Mouse (Mus musculus) yolk sac, embryonic 10.5 days (tissue): Measurements from ENCODE around the gene Lasp1.
"Not testable (repeated sequence)": the region's sequence is repeated elsewhere in the genome, so short reads cannot be mapped to it uniquely, and the experiment has no call there.

Experiments
- DNase-seq: peaks from one replicate; pipeline ENCODE4 v3.0.0-alpha.2; 2017; ENCODE audit warnings: low spot score

Lasp1 gene

GRCm38 (mm10) chr11:97829365-97829764, 30.6 kb downstream of the Lasp1 start:
- DNase-seq: no peak

DNA sequence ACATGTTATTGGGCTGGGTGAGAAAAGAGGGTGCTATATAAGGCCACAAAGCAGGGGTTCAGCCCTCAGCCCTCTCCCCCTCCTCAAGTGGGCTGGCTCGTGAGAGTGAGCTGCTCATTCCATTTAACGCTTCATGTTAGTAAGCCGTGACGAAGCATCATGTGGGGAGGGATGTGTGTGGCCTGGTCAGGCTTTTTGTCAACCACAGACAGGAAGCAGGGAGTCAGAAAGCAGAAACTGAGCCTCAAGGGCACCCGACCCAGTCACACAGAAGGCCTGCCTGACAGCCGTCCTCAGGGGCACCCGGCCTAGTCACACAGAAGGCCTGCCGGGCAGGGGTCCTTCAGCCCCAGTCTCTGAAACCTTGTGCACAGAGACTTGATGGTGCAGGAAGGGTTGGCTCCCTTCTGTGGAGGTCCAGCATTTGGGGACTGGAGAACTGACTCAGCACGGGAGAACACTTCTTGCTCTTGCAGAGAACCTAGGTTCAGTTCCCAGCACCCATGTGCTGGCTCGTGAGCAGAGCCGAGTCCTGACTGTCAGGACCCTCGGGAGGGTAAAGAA, 31.2 kb downstream of the Lasp1 start:
- no peak for DNase-seq

DNA sequence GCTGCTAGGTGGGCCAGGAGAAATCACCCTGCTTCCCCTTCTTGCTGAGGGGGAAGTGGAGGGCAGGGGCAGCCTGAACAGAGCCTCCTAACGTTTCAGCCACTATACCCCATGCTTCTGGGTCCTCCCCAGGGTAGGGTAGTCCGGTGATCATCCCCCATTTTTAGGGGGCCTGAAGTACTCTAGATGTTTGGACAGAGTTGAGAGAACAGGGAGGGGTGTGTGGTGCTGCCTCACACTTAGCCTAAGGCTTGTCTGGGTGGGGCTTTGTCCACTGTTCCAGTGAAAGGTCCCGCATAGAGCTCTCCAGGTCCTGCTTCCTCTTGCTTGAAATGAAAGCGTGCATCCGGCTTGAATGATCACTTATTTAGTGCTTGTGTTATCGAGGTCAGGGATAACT, 31.7 kb downstream of the Lasp1 start:
- peak; percentile 20 for DNase-seq

DNA sequence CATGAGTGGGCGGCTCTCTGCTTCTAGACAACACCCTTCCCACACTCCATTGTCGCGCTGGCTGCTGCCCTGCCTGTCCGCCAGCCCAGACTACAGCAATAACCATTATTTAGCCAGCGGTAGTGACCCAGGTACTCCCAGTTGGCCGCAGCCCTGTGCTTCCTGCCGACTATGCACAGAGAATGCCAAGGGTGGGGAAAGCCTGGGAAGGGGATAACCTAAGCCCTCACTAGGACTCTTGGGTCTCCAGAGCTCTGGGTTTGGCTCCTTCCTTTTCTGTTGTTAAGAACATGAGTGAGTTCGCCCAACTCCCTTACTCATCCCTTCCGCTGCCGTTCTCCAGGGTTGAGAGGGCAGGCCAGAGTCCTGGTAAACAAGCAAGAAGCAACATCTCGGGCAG, 33.2 kb downstream of the Lasp1 start:
- peak; percentile 3 for DNase-seq

GRCm38 (mm10) chr11:97833352-97833751, 34.6 kb downstream of the Lasp1 start:
- DNase-seq: no peak

- peak; percentile 36 for DNase-seq
Observed at GRCm38 (mm10) chr11:97836541-97836940, 37.7 kb downstream of the Lasp1 start.

DNA sequence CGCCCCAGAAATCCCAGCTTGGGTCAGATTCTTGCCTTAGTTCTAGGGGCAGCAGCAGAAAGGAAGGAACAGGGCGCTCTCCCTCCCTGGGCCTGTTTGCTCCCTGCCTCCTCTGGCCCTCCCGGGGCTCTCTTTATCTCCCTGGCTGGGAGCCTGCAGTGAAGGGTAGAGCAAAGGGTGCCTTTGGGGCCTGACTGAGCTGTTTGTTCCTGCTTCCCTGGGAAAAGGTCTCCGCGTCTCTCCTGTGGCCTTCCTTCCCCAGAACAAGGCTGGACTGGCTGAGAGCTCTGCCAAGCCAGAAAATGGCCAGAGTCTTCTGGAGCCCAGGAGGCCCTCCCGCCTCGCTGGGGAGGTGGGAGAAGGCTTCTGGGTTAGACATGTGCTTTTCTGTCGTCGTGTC, 38.3 kb downstream of the Lasp1 start:
- DNase-seq: peak; percentile 15

- no peak for DNase-seq
Observed at GRCm38 (mm10) chr11:97837641-97838149, 38.9 kb downstream of the Lasp1 start.

- peak; percentile 26 for DNase-seq
Observed at GRCm38 (mm10) chr11:97838779-97839440, 40.1 kb downstream of the Lasp1 start.

- DNase-seq: no peak
Observed at GRCm38 (mm10) chr11:97839441-97840134, 40.8 kb downstream of the Lasp1 start.

- no peak for DNase-seq
Observed at GRCm38 (mm10) chr11:97840135-97840490, 41.3 kb downstream of the Lasp1 start.

GRCm38 (mm10) chr11:97840539-97840954, 41.7 kb downstream of the Lasp1 start, which contains the start of gene B230217C12Rik:
Gene B230217C12Rik, plus strand, starts transcription at chr11:97840780.
- peak; percentile 65 for DNase-seq

DNA sequence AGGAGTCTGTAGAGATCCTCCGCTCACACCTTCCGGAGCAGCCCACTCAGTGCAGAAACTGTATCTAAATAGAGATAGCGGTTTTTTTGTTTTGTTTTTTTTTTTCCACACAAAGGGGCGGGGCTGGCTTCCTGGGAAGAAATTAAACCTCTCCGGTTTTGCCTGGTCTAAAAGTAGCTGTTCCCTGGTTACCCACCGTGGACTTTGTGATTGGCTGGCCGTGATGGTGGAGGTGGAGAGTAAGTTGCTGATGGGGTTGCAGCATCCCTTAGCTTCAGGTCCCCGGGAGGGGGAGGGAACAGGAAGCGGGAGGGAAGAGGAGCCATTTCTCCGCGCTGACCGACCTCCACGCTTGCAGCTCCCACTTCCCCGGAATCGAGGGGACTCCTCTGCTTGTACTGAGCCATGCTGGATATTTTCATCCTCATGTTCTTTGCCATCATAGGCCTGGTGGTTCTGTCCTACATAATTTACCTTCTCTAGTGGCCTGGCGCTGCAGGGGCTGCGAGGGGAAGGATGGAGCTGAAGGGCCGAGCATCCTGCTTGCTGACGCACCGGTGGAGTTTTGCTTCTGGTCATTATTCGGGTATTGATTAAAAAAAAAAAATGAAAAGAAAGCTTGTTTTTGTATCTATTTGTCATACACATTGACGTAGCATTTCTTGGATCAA, 42.3 kb downstream of the Lasp1 start:
- peak; percentile 78 for DNase-seq

- DNase-seq: no peak
Observed at GRCm38 (mm10) chr11:97842001-97842400, 43.2 kb downstream of the Lasp1 start.

DNA sequence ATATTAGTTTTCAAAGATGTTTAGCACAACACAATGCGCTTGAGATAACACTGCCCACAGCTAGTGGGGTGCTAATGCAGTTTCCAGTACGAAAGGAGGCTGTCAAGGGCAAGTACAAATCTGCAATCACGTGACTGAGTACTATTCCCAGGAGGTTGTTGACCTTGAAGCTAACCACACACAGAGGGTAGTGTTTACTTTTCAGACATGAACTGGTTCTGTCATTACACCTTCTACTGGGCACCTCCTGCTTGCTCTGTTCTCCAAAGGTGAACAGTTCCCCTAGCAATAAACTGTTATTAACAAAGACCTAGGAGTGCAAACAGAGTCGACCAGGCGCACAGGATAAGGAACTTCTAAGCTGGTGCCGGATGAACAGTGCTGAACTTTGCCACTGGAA, 51.6 kb downstream of the Lasp1 start:
- peak; percentile 12 for DNase-seq

DNA sequence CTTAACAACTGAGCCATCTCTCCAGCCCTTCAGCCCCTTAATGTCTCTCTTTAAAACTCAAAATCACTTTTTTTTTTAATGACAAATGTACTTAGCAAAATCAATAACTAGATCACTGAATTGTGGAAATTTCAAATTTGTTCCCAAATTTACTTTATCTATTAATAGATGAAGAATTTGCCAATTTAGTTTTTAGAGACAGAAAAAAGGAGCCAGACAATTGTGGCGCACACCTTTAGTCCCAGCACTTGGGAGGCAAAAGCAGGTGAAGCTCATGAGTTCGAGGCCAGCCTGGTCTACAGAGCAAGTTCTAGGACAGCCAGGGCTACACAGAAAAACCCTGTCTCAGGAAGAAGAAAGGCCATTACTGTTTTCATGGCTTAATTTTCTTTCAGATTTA, 52.8 kb downstream of the Lasp1 start:
- DNase-seq: no peak

DNA sequence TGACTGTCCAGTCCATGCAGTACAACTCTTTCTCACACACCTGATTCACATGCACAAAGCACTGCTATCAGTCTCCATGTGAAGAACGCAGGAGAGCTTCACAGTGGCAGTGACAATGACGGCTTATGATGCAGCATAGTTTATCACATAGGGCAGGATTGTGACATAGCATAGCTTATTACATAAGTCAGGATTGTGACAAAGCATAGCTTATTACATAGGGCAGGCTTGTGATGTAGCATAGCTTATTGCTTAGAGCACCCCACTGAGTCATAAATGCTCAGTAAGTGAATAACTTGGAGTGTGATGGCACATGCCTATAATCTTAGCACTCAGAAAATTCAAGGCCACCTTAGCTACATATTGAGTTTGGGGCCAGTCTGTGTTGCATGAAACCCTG, 56.7 kb downstream of the Lasp1 start:
- no peak for DNase-seq

- no peak for DNase-seq
Observed at GRCm38 (mm10) chr11:97862148-97862547, 63.3 kb downstream of the Lasp1 start.

DNA sequence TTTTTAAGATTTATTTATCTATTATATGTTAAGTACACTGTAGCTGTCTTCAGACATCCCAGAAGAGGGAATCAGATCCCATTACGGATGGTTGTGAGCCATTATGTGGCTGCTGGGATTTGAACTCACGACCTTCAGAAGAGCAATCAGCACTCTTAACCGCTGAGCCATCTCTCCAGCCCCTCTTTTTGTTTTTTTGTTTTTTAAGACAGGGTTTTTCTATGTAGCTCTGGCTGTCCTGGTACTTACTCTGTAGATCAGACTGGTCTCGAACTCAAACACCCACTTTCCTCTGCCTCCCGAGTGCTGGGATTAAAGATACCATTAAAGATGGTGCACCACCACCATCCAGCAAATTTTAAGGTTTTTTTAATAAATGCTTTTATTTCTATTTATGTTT, 66.6 kb downstream of the Lasp1 start:
- no peak for DNase-seq

DNA sequence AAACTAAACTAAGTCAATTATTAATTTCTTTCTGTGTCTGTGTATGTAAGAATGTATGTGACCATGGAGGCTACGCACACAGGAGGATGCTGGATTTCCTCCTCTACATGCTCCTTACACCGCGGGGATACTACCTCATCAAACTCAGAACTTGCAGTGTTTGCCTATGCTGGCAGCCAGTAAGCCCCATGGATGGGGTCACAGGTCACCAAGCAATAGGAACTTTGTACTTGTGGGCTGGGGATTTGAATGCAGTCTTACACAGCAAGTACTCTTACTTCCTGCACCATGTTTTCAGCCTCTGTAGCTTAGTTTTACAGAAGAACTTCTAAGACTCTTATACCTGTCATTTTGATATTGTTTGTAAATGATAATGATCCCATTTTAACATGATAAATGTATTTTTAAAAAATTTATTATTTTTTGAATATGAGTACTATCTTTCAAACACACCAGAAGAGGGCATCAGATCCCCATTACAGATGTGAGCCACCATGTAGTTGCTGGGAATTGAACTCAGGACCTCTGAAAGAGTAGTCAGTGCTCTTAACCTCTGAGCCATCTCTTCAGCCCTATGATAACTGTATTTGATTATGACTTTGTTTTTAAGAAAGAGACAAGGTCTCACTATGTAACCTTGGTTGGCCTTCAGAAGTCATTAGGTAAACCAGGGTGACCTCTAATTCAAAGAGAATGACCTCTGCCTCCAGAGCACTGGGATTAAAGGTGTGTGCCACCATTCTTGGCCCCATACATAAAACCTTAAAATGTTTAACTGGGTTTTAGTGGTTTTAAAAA, 67.5 kb downstream of the Lasp1 start:
- peak; percentile 68 for DNase-seq

DNA sequence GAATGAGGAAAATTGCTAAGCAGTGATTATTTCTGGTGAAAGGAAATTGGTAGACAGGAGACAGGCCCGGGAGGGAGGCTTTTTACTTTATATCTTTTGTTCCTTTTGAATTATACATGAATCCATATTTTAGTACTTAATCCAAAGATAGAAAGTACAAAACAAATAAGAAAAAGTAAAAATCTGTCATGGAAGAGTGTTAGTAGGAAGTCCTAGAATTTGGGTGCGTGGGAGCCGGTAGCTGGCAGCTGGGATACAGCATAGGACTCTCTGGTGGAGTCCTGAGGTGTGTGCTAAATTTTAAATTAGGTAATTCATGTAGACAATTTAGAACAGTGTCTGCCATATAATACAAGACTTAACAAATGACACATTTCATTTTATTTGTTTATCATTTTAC, 68.8 kb downstream of the Lasp1 start:
- DNase-seq: no peak

DNA sequence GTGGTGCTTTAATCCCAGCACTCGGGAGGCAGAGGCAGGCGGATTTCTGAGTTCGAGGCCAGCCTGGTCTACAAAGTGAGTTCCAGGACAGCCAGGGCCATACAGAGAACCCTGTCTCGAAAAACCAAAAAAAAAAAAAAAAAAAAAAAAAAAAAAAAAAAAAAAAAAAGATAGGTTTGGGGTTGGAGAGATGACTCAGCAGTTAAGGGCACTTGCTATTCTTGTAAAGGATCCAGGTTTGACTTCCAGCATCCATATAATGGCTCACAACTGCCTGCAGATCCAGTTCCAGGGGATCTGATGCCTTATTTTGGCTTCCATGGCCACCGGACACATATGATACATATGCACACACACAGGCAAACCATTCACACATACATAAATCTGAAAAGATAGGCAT, 73.6 kb downstream of the Lasp1 start:
- not testable (repeated sequence) for DNase-seq
